Mouse (Mus musculus): ENCODE measurements around the gene Bpi. TPM values are rescaled to one million over a fixed set of nuclear protein-coding genes. Genes with fewer than 3 reads are reported as not detected.

Gene Bpi
- polyA plus RNA-seq, 1 experiment from 2014 or later = not detected

DNA sequence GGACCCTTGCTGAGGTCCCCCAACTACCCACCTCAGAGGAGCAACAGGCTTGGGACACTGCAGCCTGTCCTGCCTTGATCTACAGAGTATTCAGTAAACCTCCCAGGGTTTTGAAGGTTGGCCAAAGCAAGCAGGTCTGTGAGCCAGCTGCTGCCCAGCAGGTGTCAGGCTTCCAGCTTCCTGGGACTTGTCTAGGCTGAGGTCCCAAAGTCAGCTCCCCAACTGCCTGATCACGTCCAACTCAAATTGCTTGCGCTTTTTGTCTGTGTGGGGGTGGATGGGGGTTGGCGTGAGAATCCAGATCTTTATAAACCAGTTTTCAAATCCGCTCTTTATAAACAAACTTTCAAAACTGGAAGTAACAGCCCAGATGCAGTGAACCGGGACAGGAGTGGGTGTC is 32.6 kb upstream of the Bpi start:
- Histone ChIP-seq H3K27me3 (replicated peaks) (peaks cover 47% of the 10 kb centered on the region), H3K9me3 (no peaks in the 10 kb centered on the region)
- WGBS = 56% methylated on average over 5 of the region's 5 CpGs

GRCm38 (mm10) chr2:158228670-158229502 is 29.0 kb upstream of the Bpi start, which contains the start of gene D630003M21Rik:
Gene D630003M21Rik, minus strand, starts transcription at chr2:158229222.
- H3K36me3 ChIP-seq = no peaks in the 10 kb centered on the region
- no peak within 1 kb of the TSS for H3K27ac ChIP-seq (replicated peaks)
- H3K4me1 ChIP-seq = peaks cover 21% of the 10 kb centered on the region
- H3K4me3 ChIP-seq = peak within 1 kb of the TSS; percentile 54
- H3K9me3 ChIP-seq = no peaks in the 10 kb centered on the region
- H3K9ac ChIP-seq = peak within 1 kb of the TSS; percentile 76
- ATAC-seq (ENCODE audit: extremely low read depth, insufficient number of reproducible peaks, low FRiP score, low TSS enrichment) = no peak; the same call in 1 of the 2 replicates
- 1% methylated on average over 47 of the region's 55 CpGs for WGBS
- H3K27me3 ChIP-seq (replicated peaks) = peaks cover 48% of the 10 kb centered on the region
- H3K4me2 ChIP-seq = peak within 1 kb of the TSS; percentile 87

More for the DNA sequence above, 32.6 kb upstream of the Bpi start:
- Histone ChIP-seq H3K4me1 (peaks cover 24% of the 10 kb centered on the region), H3K9ac (no peak overlapping the region), H3K4me2 (no peak overlapping the region), H3K4me3 (no peak overlapping the region), H3K27ac (replicated peaks) (no peak overlapping the region), H3K36me3 (no peaks in the 10 kb centered on the region)
- no peak for ATAC-seq (ENCODE audit: extremely low read depth, insufficient number of reproducible peaks, low FRiP score, low TSS enrichment)

DNA sequence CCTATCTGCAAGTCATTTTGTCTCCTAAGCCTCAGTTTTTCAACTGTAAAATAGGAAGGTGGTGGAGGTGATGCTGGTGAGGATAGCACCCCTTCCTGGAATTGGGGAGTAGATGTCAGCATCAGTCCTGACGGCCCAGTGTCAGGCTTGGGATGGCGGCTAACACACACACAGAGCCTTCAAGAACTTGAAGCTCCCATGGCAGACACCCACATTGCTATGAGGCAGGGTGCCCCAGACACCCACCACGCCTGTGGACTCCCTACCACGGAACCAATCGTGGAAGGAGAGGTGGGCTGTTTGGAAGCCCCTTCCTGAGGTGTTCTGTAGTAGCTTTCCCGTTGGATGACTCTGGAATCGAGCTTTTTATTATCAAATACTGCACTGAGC is 28.4 kb upstream of the Bpi start:
- H3K4me1 ChIP-seq = peaks cover 21% of the 10 kb centered on the region
- H3K36me3 ChIP-seq = no peaks in the 10 kb centered on the region
- 31% methylated on average over 7 of the region's 7 CpGs for WGBS
- H3K27me3 ChIP-seq (replicated peaks) = peaks cover 48% of the 10 kb centered on the region
- peak overlapping the region; percentile 54 for H3K4me3 ChIP-seq
- peak overlapping the region; percentile 76 for H3K9ac ChIP-seq
- H3K9me3 ChIP-seq = no peaks in the 10 kb centered on the region
- no peak overlapping the region for H3K27ac ChIP-seq (replicated peaks)
- peak overlapping the region; percentile 87 for H3K4me2 ChIP-seq
- ATAC-seq (ENCODE audit: extremely low read depth, insufficient number of reproducible peaks, low FRiP score, low TSS enrichment) = no peak

GRCm38 (mm10) chr2:158230617-158231016 is 27.3 kb upstream of the Bpi start:
- no peak overlapping the region for H3K4me2 ChIP-seq
- ATAC-seq (ENCODE audit: extremely low read depth, insufficient number of reproducible peaks, low FRiP score, low TSS enrichment) = no peak
- H3K4me3 ChIP-seq = no peak overlapping the region
- WGBS = 63% methylated on average over 6 of the region's 6 CpGs
- no peak overlapping the region for H3K27ac ChIP-seq (replicated peaks)
- no peaks in the 10 kb centered on the region for H3K9me3 ChIP-seq
- H3K36me3 ChIP-seq = no peaks in the 10 kb centered on the region
- peak overlapping the region; percentile 2; the same call in 1 of the 2 replicates for H3K9ac ChIP-seq
- peaks cover 46% of the 10 kb centered on the region for H3K27me3 ChIP-seq (replicated peaks)
- peaks cover 21% of the 10 kb centered on the region for H3K4me1 ChIP-seq

GRCm38 (mm10) chr2:158231071-158231470 is 26.8 kb upstream of the Bpi start:
- Histone ChIP-seq H3K9ac (peak overlapping the region; percentile 2; the same call in 1 of the 2 replicates), H3K9me3 (no peaks in the 10 kb centered on the region), H3K27ac (replicated peaks) (no peak overlapping the region), H3K36me3 (no peaks in the 10 kb centered on the region), H3K27me3 (replicated peaks) (peaks cover 42% of the 10 kb centered on the region), H3K4me2 (no peak overlapping the region), H3K4me1 (peaks cover 21% of the 10 kb centered on the region), H3K4me3 (no peak overlapping the region)
- 47% methylated on average over 5 of the region's 5 CpGs for WGBS
- ATAC-seq (ENCODE audit: extremely low read depth, insufficient number of reproducible peaks, low FRiP score, low TSS enrichment) = no peak

- Histone ChIP-seq H3K4me3 (no peak overlapping the region), H3K9me3 (no peaks in the 10 kb centered on the region), H3K27ac (replicated peaks) (no peak overlapping the region), H3K4me1 (peaks cover 21% of the 10 kb centered on the region), H3K4me2 (no peak overlapping the region), H3K27me3 (replicated peaks) (peaks cover 30% of the 10 kb centered on the region), H3K9ac (no peak overlapping the region), H3K36me3 (no peaks in the 10 kb centered on the region)
- 56% methylated on average over 3 of the region's 3 CpGs for WGBS
- ATAC-seq (ENCODE audit: extremely low read depth, insufficient number of reproducible peaks, low FRiP score, low TSS enrichment) = no peak
Observed at GRCm38 (mm10) chr2:158232414-158232813, 25.5 kb upstream of the Bpi start.

GRCm38 (mm10) chr2:158233106-158233505 is 24.8 kb upstream of the Bpi start:
- no peak for ATAC-seq (ENCODE audit: extremely low read depth, insufficient number of reproducible peaks, low FRiP score, low TSS enrichment)
- 44% methylated on average over 3 of the region's 3 CpGs for WGBS
- Histone ChIP-seq H3K4me1 (peaks cover 21% of the 10 kb centered on the region), H3K4me3 (no peak overlapping the region), H3K9ac (no peak overlapping the region), H3K36me3 (no peaks in the 10 kb centered on the region), H3K27me3 (replicated peaks) (peaks cover 23% of the 10 kb centered on the region), H3K4me2 (no peak overlapping the region), H3K9me3 (no peaks in the 10 kb centered on the region), H3K27ac (replicated peaks) (no peak overlapping the region)

- no peak overlapping the region for H3K9ac ChIP-seq
- H3K4me3 ChIP-seq = no peak overlapping the region
- ATAC-seq (ENCODE audit: extremely low read depth, insufficient number of reproducible peaks, low FRiP score, low TSS enrichment) = no peak
Observed at GRCm38 (mm10) chr2:158236698-158237097, 21.2 kb upstream of the Bpi start.

GRCm38 (mm10) chr2:158238101-158238500 is 19.8 kb upstream of the Bpi start:
- 79% methylated on average over 5 of the region's 5 CpGs for WGBS
- 0 out of 2 replicates have a peak, but pooled peaks cover 7% of the 10 kb centered on the region for H3K27me3 ChIP-seq (replicated peaks)
- no peak for ATAC-seq (ENCODE audit: extremely low read depth, insufficient number of reproducible peaks, low FRiP score, low TSS enrichment)

More at GRCm38 (mm10) chr2:158236698-158237097, 21.2 kb upstream of the Bpi start:
- no peak overlapping the region for H3K27ac ChIP-seq (replicated peaks)
- H3K36me3 ChIP-seq = no peaks in the 10 kb centered on the region
- H3K9me3 ChIP-seq = 0 out of 2 replicates have a peak, but pooled peaks cover 8% of the 10 kb centered on the region
- H3K27me3 ChIP-seq (replicated peaks) = 0 out of 2 replicates have a peak, but pooled peaks cover 3% of the 10 kb centered on the region
- no peaks in the 10 kb centered on the region for H3K4me1 ChIP-seq
- H3K4me2 ChIP-seq = no peak overlapping the region

GRCm38 (mm10) chr2:158241126-158241738 is 16.7 kb upstream of the Bpi start:
- Histone ChIP-seq H3K36me3 (no peaks in the 10 kb centered on the region), H3K27ac (replicated peaks) (no peak overlapping the region), H3K27me3 (replicated peaks) (0 out of 2 replicates have a peak, but pooled peaks cover 7% of the 10 kb centered on the region), H3K9me3 (0 out of 2 replicates have a peak, but pooled peaks cover 12% of the 10 kb centered on the region), H3K9ac (no peak overlapping the region), H3K4me1 (peaks cover 9% of the 10 kb centered on the region; the same call in 1 of the 2 replicates), H3K4me3 (no peak overlapping the region), H3K4me2 (no peak overlapping the region)
- no peak for ATAC-seq (ENCODE audit: extremely low read depth, insufficient number of reproducible peaks, low FRiP score, low TSS enrichment)
- WGBS = 62% methylated on average over 5 of the region's 5 CpGs

More at GRCm38 (mm10) chr2:158238101-158238500, 19.8 kb upstream of the Bpi start:
- Histone ChIP-seq H3K27ac (replicated peaks) (no peak overlapping the region), H3K9ac (no peak overlapping the region), H3K4me2 (no peak overlapping the region), H3K4me3 (no peak overlapping the region), H3K9me3 (0 out of 2 replicates have a peak, but pooled peaks cover 8% of the 10 kb centered on the region), H3K36me3 (no peaks in the 10 kb centered on the region), H3K4me1 (peaks cover 2% of the 10 kb centered on the region; the same call in 1 of the 2 replicates)

- 0 out of 2 replicates have a peak, but pooled peaks cover 7% of the 10 kb centered on the region for H3K27me3 ChIP-seq (replicated peaks)
- H3K4me1 ChIP-seq = peaks cover 9% of the 10 kb centered on the region; the same call in 1 of the 2 replicates
- 79% methylated on average over 18 of the region's 18 CpGs for WGBS
- H3K27ac ChIP-seq (replicated peaks) = no peak overlapping the region
- no peak overlapping the region for H3K4me2 ChIP-seq
- no peak for ATAC-seq (ENCODE audit: extremely low read depth, insufficient number of reproducible peaks, low FRiP score, low TSS enrichment)
- no peaks in the 10 kb centered on the region for H3K36me3 ChIP-seq
- 0 out of 2 replicates have a peak, but pooled peaks cover 12% of the 10 kb centered on the region for H3K9me3 ChIP-seq
- no peak overlapping the region for H3K9ac ChIP-seq
- no peak overlapping the region for H3K4me3 ChIP-seq
Observed at GRCm38 (mm10) chr2:158242170-158242896, 15.6 kb upstream of the Bpi start.
